Mouse (Mus musculus) liver, embryonic 15.5 days (tissue): ENCODE measurements around the gene Mt2. TPM values are rescaled to one million over a fixed set of nuclear protein-coding genes. Genes with fewer than 3 reads are reported as not detected.

Source experiments
- ATAC-seq: fragments of 200-750 bp; cut with Nextera tagmentation; 2 replicates; pipeline ENCODE4 v1.8.0; 2017; ENCODE audit warnings: moderate number of reproducible peaks, mild to moderate bottlenecking, moderate library complexity; ENCODE audit not compliant: insufficient read depth
- H3K27ac ChIP-seq: fragments of 300-500 bp; sonication (generic); replicated peaks from 2 replicates; pipeline ENCODE4 v1.5.1; 2015; ENCODE audit warnings: mild to moderate bottlenecking, inconsistent platforms
- H3K27me3 ChIP-seq: fragments of 300-500 bp; sonication (generic); 2 replicates; pipeline ENCODE4 v1.6.1; 2015; ENCODE audit warnings: mild to moderate bottlenecking, inconsistent platforms
- H3K36me3 ChIP-seq: fragments of 300-500 bp; sonication (generic); replicated peaks from 2 replicates; pipeline ENCODE4 v1.6.1; 2015; ENCODE audit warnings: moderate library complexity, mild to moderate bottlenecking, inconsistent platforms
- H3K4me1 ChIP-seq: fragments of 300-500 bp; sonication (generic); replicated peaks from 2 replicates; pipeline ENCODE4 v1.6.1; 2015; ENCODE audit warnings: inconsistent platforms
- H3K4me2 ChIP-seq: fragments of 300-500 bp; sonication (generic); 2 replicates; pipeline ENCODE4 v1.6.1; 2015; ENCODE audit warnings: moderate library complexity, mild to moderate bottlenecking, inconsistent platforms
- H3K4me3 ChIP-seq: fragments of 300-500 bp; sonication (generic); replicated peaks from 2 replicates; pipeline ENCODE4 v1.5.1; 2015; ENCODE audit warnings: mild to moderate bottlenecking, inconsistent platforms
- H3K9ac ChIP-seq: fragments of 300-500 bp; sonication (generic); 2 replicates; pipeline ENCODE4 v1.6.1; 2015; ENCODE audit warnings: moderate library complexity, mild to moderate bottlenecking, inconsistent platforms
- H3K9me3 ChIP-seq: fragments of 300-500 bp; sonication (generic); replicated peaks from 2 replicates; pipeline ENCODE4 v1.6.1; 2016; ENCODE audit warnings: inconsistent platforms
- WGBS: fragments of 180-500 bp; shearing (Covaris S2); methylation state at CpG from one replicate; pipeline ENCODE4 v1.1.7; 2015; ENCODE audit warnings: mixed read lengths; ENCODE audit not compliant: insufficient replicate concordance; 5-methylcytosine and 5-hydroxymethylcytosine counted together
- polyA plus RNA-seq: library from polyadenylated mRNA; unstranded; fragments of >200 nt; fragmentation: Nextera tagmentation; extraction: Ambion mirVana; gene quantifications from 2 replicates; pipeline ENCODE4 v1.2.1, GENCODE M21; 2015

Mt2 gene
- polyA plus RNA-seq, 1 experiment from 2014 or later, result 1,483 TPM

DNA sequence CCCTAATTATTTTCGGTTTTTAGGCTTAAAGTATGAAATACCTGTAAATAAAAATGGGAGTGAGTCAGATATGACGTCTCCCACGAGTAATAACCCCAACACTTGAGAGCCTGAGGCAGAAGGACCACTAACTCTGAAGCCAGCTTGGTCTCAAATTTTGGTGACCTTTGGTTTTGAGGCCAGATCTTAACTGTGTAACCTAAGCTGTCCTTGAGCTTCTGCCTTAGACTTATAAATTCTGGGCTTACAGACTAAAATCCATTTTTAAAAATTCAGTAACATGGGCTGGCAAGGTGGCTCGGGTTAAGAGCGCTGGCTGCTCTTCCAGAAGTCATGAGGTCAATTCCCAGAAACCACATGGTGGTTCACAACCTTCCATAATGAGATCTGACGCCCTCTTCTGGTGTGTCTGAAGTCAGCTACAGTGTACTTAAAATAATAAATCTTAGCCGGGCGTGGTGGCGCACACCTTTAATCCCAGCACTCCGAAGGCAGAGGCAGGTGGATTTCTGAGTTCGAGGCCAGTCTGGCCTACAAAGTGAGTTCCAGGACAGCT lies 1.5 kb downstream of the Mt2 start:
- peak overlapping the region; percentile 71 for H3K4me3 ChIP-seq
- 34% methylated on average over 11 of the region's 11 CpGs for WGBS
- H3K9ac ChIP-seq, result peak overlapping the region; percentile 89

DNA sequence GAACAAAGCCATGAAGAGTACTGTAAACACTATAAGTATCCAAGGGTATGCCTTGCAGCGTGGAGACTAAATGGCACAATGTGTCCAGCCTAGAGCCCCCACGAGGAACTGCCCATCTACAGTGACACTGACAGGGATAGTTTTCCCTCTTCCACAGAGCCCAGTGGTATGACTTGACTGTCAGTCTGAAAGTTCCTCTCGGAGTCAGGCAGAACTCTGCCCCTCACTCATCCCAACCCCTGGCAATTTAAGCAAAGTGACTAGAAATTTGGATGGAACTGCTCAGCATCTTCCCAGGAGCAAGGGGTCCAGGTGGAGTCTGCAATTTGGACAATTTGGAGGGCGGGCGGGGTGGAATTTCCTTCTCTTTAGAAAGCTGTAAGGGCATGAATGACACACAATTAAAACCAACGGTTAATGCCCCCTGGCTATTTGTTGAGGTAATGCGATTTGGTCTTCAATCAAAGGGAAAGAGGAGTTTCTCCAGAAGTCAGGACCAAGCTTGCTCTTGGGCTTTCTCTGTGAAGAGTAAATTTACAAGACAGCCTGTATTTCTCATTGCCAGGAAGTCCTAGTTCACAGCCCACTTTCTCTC lies 2.3 kb downstream of the Mt2 start:
- Histone ChIP-seq H3K9ac (peak overlapping the region; percentile 89), H3K9me3 (no peaks in the 10 kb centered on the region), H3K36me3 (peaks cover 2% of the 10 kb centered on the region; the same call in 1 of the 2 replicates), H3K27ac (peak overlapping the region; percentile 99), H3K4me3 (peak overlapping the region; percentile 71), H3K4me1 (peaks cover 70% of the 10 kb centered on the region), H3K27me3 (0 out of 2 replicates have a peak, but pooled peaks cover 7% of the 10 kb centered on the region), H3K4me2 (peak overlapping the region; percentile 88)
- no peak for ATAC-seq
- WGBS, result 35% methylated on average over 7 of the region's 7 CpGs

More for the DNA sequence above, 1.5 kb downstream of the Mt2 start:
- Histone ChIP-seq H3K27ac (peak overlapping the region; percentile 99), H3K4me1 (peaks cover 78% of the 10 kb centered on the region), H3K36me3 (no peaks in the 10 kb centered on the region), H3K9me3 (no peaks in the 10 kb centered on the region), H3K4me2 (peak overlapping the region; percentile 88), H3K27me3 (0 out of 2 replicates have a peak, but pooled peaks cover 7% of the 10 kb centered on the region)
- ATAC-seq, result no peak

DNA sequence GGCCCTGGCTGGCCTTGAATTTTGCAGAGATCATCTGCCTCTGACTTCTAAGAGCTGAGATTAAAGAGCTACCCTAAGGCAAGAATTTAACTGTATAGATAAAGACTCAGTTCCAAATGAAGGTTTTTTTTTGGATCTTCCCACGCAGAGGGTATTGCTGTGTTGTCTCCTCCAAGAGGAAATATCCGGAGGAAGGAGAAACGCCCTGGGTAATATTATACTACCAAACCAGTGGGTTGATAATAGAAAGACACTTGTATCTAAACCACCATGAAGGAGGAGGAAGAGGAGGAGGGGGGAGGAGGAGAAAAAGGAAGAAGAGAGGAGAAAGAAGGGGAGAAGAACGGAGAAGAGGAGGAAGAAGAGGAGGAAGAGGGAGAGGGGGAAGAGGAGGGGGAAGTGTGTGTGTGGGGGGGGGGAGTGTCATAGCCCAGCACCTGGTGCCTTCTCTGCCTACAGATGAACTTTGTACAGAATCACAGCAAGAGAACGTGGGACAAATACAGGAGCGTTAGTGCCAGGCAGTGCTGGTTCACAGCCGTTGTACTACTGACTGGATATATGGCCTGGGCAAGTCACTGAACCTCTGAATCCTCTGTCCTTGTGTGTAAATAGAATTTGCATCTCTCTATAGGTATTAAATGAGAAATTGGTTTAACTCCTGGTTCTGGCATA lies 5.4 kb downstream of the Mt2 start:
- WGBS, result 61% methylated on average over 7 of the region's 7 CpGs
- Histone ChIP-seq H3K9ac (peak overlapping the region; percentile 58), H3K4me2 (peak overlapping the region; percentile 77), H3K4me3 (peak overlapping the region; percentile 73), H3K27me3 (no peaks in the 10 kb centered on the region), H3K4me1 (peaks cover 66% of the 10 kb centered on the region), H3K36me3 (peaks cover 14% of the 10 kb centered on the region), H3K9me3 (no peaks in the 10 kb centered on the region), H3K27ac (peak overlapping the region; percentile 97)
- no peak for ATAC-seq

DNA sequence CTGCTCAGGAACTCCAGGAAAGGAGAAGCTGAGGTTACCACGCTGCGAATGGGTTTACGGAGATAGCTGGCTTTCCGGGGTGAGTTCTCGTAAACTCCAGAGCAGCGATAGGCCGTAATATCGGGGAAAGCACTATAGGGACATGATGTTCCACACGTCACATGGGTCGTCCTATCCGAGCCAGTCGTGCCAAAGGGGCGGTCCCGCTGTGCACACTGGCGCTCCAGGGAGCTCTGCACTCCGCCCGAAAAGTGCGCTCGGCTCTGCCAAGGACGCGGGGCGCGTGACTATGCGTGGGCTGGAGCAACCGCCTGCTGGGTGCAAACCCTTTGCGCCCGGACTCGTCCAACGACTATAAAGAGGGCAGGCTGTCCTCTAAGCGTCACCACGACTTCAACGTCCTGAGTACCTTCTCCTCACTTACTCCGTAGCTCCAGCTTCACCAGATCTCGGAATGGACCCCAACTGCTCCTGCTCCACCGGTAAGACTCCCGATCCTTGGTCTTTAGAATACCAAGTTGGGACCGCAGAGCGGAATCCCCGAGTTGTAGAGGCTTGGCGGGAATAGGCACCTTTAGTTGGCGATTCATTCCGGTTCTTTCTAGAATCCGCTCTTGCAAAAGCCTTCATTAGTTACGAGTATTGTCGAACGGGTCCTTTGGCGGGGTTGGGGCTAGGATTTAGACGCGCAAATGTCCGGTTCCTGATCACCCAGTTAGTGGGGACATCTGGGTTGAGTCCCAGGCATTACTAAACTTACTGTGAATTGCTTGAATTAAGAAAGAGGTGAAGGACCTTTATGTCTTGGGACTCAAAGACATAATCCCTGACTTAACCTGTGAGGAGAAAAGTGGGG lies 6.6 kb downstream of the Mt2 start, which contains the start of gene Mt1:
Gene Mt1 (plus strand): TSS at position 226 of the 856 bp plus-strand sequence.
- peak within 1 kb of the TSS; percentile 97 for H3K27ac ChIP-seq
- peaks cover 77% of the 10 kb centered on the region for H3K4me1 ChIP-seq
- peak within 1 kb of the TSS; percentile 73 for H3K4me3 ChIP-seq
- no peaks in the 10 kb centered on the region for H3K9me3 ChIP-seq
- H3K4me2 ChIP-seq, result peak within 1 kb of the TSS; percentile 77
- no peaks in the 10 kb centered on the region for H3K27me3 ChIP-seq
- peak within 1 kb of the TSS; percentile 83 for H3K9ac ChIP-seq
- WGBS, result under 1% methylated on average over 50 of the region's 50 CpGs
- H3K36me3 ChIP-seq, result peaks cover 14% of the 10 kb centered on the region
- ATAC-seq, result peak; percentile 87

DNA sequence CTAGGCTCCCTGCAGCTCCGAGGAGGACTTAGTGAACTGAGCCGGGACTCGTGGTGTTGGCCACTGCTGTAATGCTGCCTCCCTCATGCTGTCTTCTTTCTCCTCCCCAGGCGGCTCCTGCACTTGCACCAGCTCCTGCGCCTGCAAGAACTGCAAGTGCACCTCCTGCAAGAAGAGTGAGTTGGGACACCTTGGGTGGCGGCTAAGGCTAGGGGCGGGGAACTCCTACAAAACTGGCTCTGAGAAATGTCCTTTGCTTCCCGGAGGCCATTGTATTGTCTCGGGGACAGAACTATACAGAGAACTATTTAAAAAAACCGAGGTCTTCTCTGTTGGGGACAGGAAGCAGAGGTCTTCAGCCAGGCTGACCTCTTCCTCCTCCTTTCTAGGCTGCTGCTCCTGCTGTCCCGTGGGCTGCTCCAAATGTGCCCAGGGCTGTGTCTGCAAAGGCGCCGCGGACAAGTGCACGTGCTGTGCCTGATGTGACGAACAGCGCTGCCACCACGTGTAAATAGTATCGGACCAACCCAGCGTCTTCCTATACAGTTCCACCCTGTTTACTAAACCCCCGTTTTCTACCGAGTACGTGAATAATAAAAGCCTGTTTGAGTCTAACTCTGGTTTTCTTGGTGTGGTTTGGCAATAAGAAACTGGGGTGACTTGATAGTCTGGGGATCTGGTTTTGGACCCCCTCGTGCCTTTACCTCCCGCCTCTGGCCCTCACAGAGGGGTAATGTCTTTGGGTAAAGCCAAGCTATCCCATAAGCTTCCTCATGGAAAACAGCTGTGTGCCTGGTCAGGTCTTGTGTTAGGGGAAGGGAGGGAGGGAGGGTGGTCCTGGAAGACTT lies 7.5 kb downstream of the Mt2 start:
- Histone ChIP-seq H3K9me3 (no peaks in the 10 kb centered on the region), H3K36me3 (peaks cover 14% of the 10 kb centered on the region), H3K9ac (peak overlapping the region; percentile 83), H3K27ac (peak overlapping the region; percentile 97), H3K4me3 (peak overlapping the region; percentile 73), H3K27me3 (0 out of 2 replicates have a peak, but pooled peaks cover 6% of the 10 kb centered on the region), H3K4me2 (peak overlapping the region; percentile 77), H3K4me1 (peaks cover 77% of the 10 kb centered on the region)
- ATAC-seq, result no peak
- 1% methylated on average over 25 of the region's 25 CpGs for WGBS

DNA sequence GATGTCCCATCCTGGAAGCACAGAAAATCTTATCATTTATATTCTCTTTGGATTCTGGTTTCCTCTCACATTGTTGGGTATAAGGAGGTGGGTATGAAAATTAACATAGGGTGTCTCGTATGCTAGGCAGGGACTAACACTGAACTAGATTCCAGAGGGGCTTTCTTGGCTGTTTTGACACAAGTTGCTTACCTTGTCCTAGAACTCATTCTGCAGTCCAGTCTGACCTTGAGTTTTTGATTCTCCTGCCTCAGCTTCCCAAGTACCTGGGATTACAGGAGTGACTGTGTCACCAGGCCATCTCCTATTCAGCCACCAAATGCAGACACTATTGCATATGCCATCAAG lies 8.1 kb downstream of the Mt2 start:
- H3K27ac ChIP-seq, result peak overlapping the region; percentile 97

DNA sequence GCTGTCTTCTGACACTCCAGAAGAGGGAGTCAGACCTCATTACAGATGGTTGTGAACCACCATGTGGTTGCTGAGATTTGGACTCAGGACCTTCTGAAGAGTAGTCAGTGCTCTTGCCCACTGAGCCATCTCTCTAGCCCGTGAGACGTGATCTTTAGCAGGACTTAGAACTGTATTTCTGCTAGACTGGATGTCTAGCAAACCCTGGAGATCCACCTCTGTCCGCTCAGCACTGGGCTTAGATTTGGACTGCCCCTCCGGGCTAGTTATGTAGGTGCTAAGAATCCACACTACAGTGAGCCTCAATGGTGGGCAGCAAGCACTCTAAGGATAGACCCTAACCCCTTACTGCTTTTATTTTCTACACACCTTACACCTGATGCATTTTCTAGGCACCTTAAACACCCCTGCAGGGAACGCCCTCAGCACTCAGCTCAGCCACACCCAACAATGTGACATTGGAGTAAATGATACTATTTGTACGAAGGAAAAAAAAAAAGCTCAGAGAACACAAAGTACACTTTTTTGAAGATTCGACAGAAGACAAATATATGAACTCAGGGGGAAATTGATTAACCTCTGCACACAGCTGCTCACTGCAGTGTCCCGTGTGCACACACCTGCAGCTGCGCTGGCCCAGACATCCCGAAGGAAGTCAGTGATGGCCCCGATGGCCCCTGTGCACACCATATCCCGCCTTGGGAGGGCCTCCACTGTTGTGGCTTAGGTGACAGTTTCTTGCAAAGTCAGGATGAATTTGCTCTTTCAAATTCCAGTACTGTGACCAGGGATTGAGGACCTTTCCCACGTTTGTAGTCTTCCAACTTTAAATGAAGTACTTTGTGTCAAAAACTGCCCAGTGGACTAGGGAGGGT lies 9.8 kb downstream of the Mt2 start:
- H3K27ac ChIP-seq, result peak overlapping the region; percentile 97
- H3K4me1 ChIP-seq, result peaks cover 79% of the 10 kb centered on the region
- H3K4me2 ChIP-seq, result peak overlapping the region; percentile 77
- H3K27me3 ChIP-seq, result peaks cover 13% of the 10 kb centered on the region; the same call in 1 of the 2 replicates
- peaks cover 14% of the 10 kb centered on the region for H3K36me3 ChIP-seq
- H3K9ac ChIP-seq, result peak overlapping the region; percentile 60
- no peaks in the 10 kb centered on the region for H3K9me3 ChIP-seq
- peak overlapping the region; percentile 73 for H3K4me3 ChIP-seq
- WGBS, result 50% methylated on average over 13 of the region's 13 CpGs
- no peak for ATAC-seq

More for the DNA sequence above, 8.1 kb downstream of the Mt2 start:
- no peak for ATAC-seq
- Histone ChIP-seq H3K36me3 (peaks cover 14% of the 10 kb centered on the region), H3K4me1 (peaks cover 77% of the 10 kb centered on the region), H3K9me3 (no peaks in the 10 kb centered on the region), H3K4me2 (peak overlapping the region; percentile 77), H3K4me3 (peak overlapping the region; percentile 73), H3K27me3 (0 out of 2 replicates have a peak, but pooled peaks cover 6% of the 10 kb centered on the region), H3K9ac (peak overlapping the region; percentile 83)
- WGBS, result 73% methylated on average over 1 of the region's 1 CpGs

DNA sequence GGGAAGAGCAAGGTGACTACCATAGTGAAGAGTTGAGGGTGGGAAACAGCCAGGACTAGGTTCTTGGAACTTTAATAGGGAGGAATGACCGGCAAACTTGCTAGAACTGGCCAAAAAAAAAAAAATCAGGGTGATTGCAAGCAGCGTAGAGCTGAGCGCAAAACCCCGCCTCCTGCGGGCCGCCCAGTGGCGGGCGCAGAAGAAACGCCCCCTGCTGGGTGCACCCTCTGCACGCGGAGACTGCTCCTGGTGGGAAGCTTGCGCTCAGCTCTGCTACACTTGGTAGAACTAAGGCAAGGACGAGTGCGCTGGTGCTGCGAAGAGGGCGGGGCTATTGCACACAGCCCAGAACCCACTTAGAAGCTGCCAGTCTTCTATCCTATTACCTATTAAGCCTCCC lies 10.7 kb downstream of the Mt2 start:
- Histone ChIP-seq H3K9me3 (no peaks in the 10 kb centered on the region), H3K4me2 (peak overlapping the region; percentile 77), H3K9ac (peak overlapping the region; percentile 62), H3K4me1 (peaks cover 77% of the 10 kb centered on the region), H3K36me3 (peaks cover 14% of the 10 kb centered on the region), H3K27me3 (peaks cover 20% of the 10 kb centered on the region), H3K27ac (peak overlapping the region; percentile 97), H3K4me3 (peak overlapping the region; percentile 73)
- under 1% methylated on average over 16 of the region's 16 CpGs for WGBS
- ATAC-seq, result peak; percentile 51

DNA sequence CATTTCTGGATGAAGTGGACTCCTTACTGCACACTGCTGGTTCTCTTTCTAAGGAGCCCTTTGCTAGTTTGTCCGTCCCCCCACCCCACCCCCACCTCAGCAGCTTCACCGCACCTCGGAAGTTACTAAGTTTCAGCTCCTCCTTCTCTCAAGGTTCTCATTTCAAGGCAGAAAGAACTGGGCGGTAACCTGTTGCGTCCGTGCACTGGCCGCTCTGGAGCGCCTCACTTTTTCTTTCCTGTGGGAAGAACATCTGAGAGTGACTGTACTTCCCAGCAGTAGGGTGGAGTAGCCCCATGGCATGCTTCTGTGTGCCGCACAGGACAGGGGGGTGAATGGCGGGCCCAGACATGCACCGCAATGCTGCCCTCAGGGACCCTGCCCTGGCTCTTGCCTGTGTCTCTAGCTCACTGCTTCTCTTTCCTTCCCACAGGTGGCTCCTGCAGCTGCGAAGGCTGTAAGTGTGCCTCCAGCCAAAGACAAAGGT lies 11.9 kb downstream of the Mt2 start:
- H3K4me1 ChIP-seq, result peaks cover 76% of the 10 kb centered on the region
- peak overlapping the region; percentile 97 for H3K27ac ChIP-seq
- H3K4me3 ChIP-seq, result peak overlapping the region; percentile 73; the same call in 1 of the 2 replicates
- H3K27me3 ChIP-seq, result peaks cover 31% of the 10 kb centered on the region
- H3K9ac ChIP-seq, result peak overlapping the region; percentile 62
- ATAC-seq, result no peak
- H3K4me2 ChIP-seq, result peak overlapping the region; percentile 77
- WGBS, result 40% methylated on average over 12 of the region's 12 CpGs
- no peaks in the 10 kb centered on the region for H3K9me3 ChIP-seq
- peaks cover 14% of the 10 kb centered on the region for H3K36me3 ChIP-seq
